Mouse (Mus musculus): ENCODE measurements around the gene Wdr74. TPM values are rescaled to one million over a fixed set of nuclear protein-coding genes. Genes with fewer than 3 reads are reported as not detected.

Wdr74 gene
- total and polyA plus RNA-seq, 3 experiments = 208 to 803 (median 208) TPM

- TF ChIP-seq MYC (IDR thresholded peaks at IDR 0.05; ENCODE audit: low read depth, low read length) = no peak
These were observed 1.3 kb upstream of the Wdr74 start (continued) for GRCm38 (mm10) chr19:8734334-8734733.

- Histone ChIP-seq H3K9ac (ENCODE audit: control insufficient read depth, low read depth, low read length, poor library complexity, severe bottlenecking) (peak overlapping the region; percentile 83), H3K27me3 (ENCODE audit: control insufficient read depth in 1 of 2, insufficient read depth in 2 of 2, low read length in 2 of 2) (no peaks in the 10 kb centered on the region), H3K36me3 (ENCODE audit: control insufficient read depth in 1 of 2, insufficient read depth in 2 of 2, low read length in 2 of 2) (peaks cover 7 to 16% of the 10 kb centered on the region in 2 experiments), H3K9me3 (replicated peaks; ENCODE audit: insufficient read depth, low read length) (no peaks in the 10 kb centered on the region), H3K4me3 (ENCODE audit: control insufficient read depth in 1 of 2, insufficient read depth in 1 of 2, low read depth in 2 of 2, low read length in 2 of 2) (peak overlapping the region; percentile 81 to 90), H3K79me2 (ENCODE audit: control insufficient read depth, insufficient read depth, low read length, poor library complexity) (peaks cover 19% of the 10 kb centered on the region), H3K4me1 (ENCODE audit: control insufficient read depth in 1 of 2, insufficient read depth in 2 of 2, low read length in 2 of 2) (peaks cover 7 to 12% of the 10 kb centered on the region in 2 experiments), H3K27ac (ENCODE audit: control insufficient read depth, low read depth, low read length) (peak overlapping the region; percentile 53; the same call in 1 of the 2 replicates)
- no peak for DNase-seq (ENCODE audit: low read depth, low spot score)
- TF ChIP-seq CHD1 (IDR thresholded peaks at IDR 0.05; ENCODE audit: low read depth, low read length) = no peak
- no peak for TF ChIP-seq EP300 (IDR thresholded peaks at IDR 0.05; ENCODE audit: low read depth in 1 of 2, low read length in 2 of 2)
- TF ChIP-seq ETS1 (IDR thresholded peaks at IDR 0.05; ENCODE audit: low read depth, low read length) = no peak
- TF ChIP-seq SMC3 (IDR thresholded peaks at IDR 0.05; ENCODE audit: low read depth, low read length) = no peak
- no peak for TF ChIP-seq JUND (IDR thresholded peaks at IDR 0.05; ENCODE audit: low read depth, low read length)
- TF ChIP-seq BHLHE40 (IDR thresholded peaks at IDR 0.05; ENCODE audit: borderline replicate concordance, low read depth, low read length) = no peak
- no peak for TF ChIP-seq ZKSCAN1 (IDR thresholded peaks at IDR 0.05; ENCODE audit: low read depth, low read length)
- no peak for TF ChIP-seq USF2 (IDR thresholded peaks at IDR 0.05; ENCODE audit: borderline replicate concordance in 1 of 2, insufficient read depth in 1 of 2, low read depth in 1 of 2, low read length in 2 of 2)
- TF ChIP-seq MAZ (IDR thresholded peaks at IDR 0.05; ENCODE audit: low read depth, low read length) = no peak
- no peak for TF ChIP-seq RCOR1 (IDR thresholded peaks at IDR 0.05; ENCODE audit: low read depth, low read length)
- TF ChIP-seq GATA1 (IDR thresholded peaks at IDR 0.05; ENCODE audit: low read depth, low read length) = no peak
- no peak for TF ChIP-seq MAX (IDR thresholded peaks at IDR 0.05; ENCODE audit: low read length)
These were observed 487 bp downstream of the Wdr74 start for GRCm38 (mm10) chr19:8736160-8736467.

- Histone ChIP-seq H3K27ac (ENCODE audit: control insufficient read depth, low read depth, low read length) (no peak overlapping the region), H3K27me3 (ENCODE audit: control insufficient read depth in 1 of 2, insufficient read depth in 2 of 2, low read length in 2 of 2) (no peaks in the 10 kb centered on the region), H3K4me3 (ENCODE audit: control insufficient read depth in 1 of 2, insufficient read depth in 1 of 2, low read depth in 2 of 2, low read length in 2 of 2) (no peak overlapping the region), H3K36me3 (ENCODE audit: control insufficient read depth in 1 of 2, insufficient read depth in 2 of 2, low read length in 2 of 2) (peaks cover 13 to 19% of the 10 kb centered on the region in 2 experiments), H3K9me3 (replicated peaks; ENCODE audit: insufficient read depth, low read length) (no peaks in the 10 kb centered on the region), H3K79me2 (ENCODE audit: control insufficient read depth, insufficient read depth, low read length, poor library complexity) (peaks cover 29% of the 10 kb centered on the region), H3K4me1 (ENCODE audit: control insufficient read depth in 1 of 2, insufficient read depth in 2 of 2, low read length in 2 of 2) (peaks cover 10 to 16% of the 10 kb centered on the region in 2 experiments), H3K9ac (ENCODE audit: control insufficient read depth, low read depth, low read length, poor library complexity, severe bottlenecking) (no peak overlapping the region)
- TF ChIP-seq NELFE (IDR thresholded peaks at IDR 0.05; ENCODE audit: low read depth, low read length) (no peak), JUND (IDR thresholded peaks at IDR 0.05; ENCODE audit: low read depth, low read length) (no peak), ZMIZ1 (IDR thresholded peaks at IDR 0.05; ENCODE audit: low read depth, low read length) (no peak), SIN3A (IDR thresholded peaks at IDR 0.05; ENCODE audit: low read length) (no peak), POLR2A (IDR thresholded peaks at IDR 0.05; ENCODE audit: control insufficient read depth in 1 of 2, insufficient read depth in 1 of 2, low read depth in 1 of 2, low read length in 2 of 2, poor library complexity in 1 of 2) (no peak), MXI1 (IDR thresholded peaks at IDR 0.05; ENCODE audit: low read depth, low read length) (no peak), GATA1 (IDR thresholded peaks at IDR 0.05; ENCODE audit: low read depth, low read length) (no peak)
- DNase-seq (ENCODE audit: low read depth, low spot score) = no peak
These were observed 3.3 kb downstream of the Wdr74 start for GRCm38 (mm10) chr19:8738911-8739310.
